Mouse (Mus musculus) stomach, embryonic 14.5 days (tissue): Measurements from ENCODE around the gene Klk15. TPM values are rescaled to one million over a fixed set of nuclear protein-coding genes. Genes with fewer than 3 reads are reported as not detected.

Experiments used
- ATAC-seq: fragments of 200-750 bp; cut with Nextera tagmentation; 2 replicates; pipeline ENCODE4 v1.8.0; 2017; ENCODE audit warnings: low read depth, moderate TSS enrichment; ENCODE audit not compliant: insufficient number of reproducible peaks, insufficient read depth, low FRiP score
- H3K27ac ChIP-seq: fragments of 300-500 bp; sonication (generic); 2 replicates; pipeline ENCODE4 v1.5.1; 2014; ENCODE audit warnings: mild to moderate bottlenecking, low read length, moderate library complexity, mixed read lengths
- H3K27me3 ChIP-seq: fragments of 300-500 bp; sonication (generic); 2 replicates; pipeline ENCODE4 v1.6.1; 2014; ENCODE audit warnings: low read length, control low read depth, mixed read lengths; ENCODE audit not compliant: control insufficient read depth, insufficient read depth
- H3K36me3 ChIP-seq: fragments of 300-500 bp; sonication (generic); 2 replicates; pipeline ENCODE4 v1.6.1; 2014; ENCODE audit warnings: mild to moderate bottlenecking, control low read depth, low read length, moderate library complexity, mixed read lengths; ENCODE audit not compliant: control insufficient read depth, insufficient read depth
- H3K4me1 ChIP-seq: fragments of 300-500 bp; sonication (generic); 2 replicates; pipeline ENCODE4 v1.6.1; 2014; ENCODE audit warnings: low read length, control low read depth, mixed read lengths; ENCODE audit not compliant: control insufficient read depth, insufficient read depth
- H3K4me2 ChIP-seq: fragments of 300-500 bp; sonication (generic); replicated peaks from 2 replicates; pipeline ENCODE4 v1.6.1; 2014; ENCODE audit warnings: low read depth, low read length, control low read depth
- H3K4me3 ChIP-seq: fragments of 300-500 bp; sonication (generic); 2 replicates; pipeline ENCODE4 v1.5.1; 2014; ENCODE audit warnings: low read depth, low read length, control low read depth
- H3K9ac ChIP-seq: fragments of 300-500 bp; sonication (generic); replicated peaks from 2 replicates; pipeline ENCODE4 v1.6.1; 2014; ENCODE audit warnings: low read depth, mild to moderate bottlenecking, control low read depth, low read length, moderate library complexity, mixed read lengths
- H3K9me3 ChIP-seq: fragments of 300-500 bp; sonication (generic); 2 replicates; pipeline ENCODE4 v1.6.1; 2016; ENCODE audit warnings: low read depth, low read length, control low read depth; ENCODE audit not compliant: control insufficient read depth
- WGBS: fragments of 180-500 bp; shearing (Covaris S2); extraction: QIAGEN DNeasy Blood & Tissue Kit; methylation state at CpG from one replicate; pipeline ENCODE4 v1.1.7; 2014; 5-methylcytosine and 5-hydroxymethylcytosine counted together
- polyA plus RNA-seq: library from polyadenylated mRNA; unstranded; fragments of >200 nt; fragmentation: Nextera tagmentation; extraction: Ambion mirVana; gene quantifications from 2 replicates; pipeline ENCODE4 v1.2.1, GENCODE M21; 2014

The Klk15 gene
- polyA plus RNA-seq: not detected in 2 replicates

DNA sequence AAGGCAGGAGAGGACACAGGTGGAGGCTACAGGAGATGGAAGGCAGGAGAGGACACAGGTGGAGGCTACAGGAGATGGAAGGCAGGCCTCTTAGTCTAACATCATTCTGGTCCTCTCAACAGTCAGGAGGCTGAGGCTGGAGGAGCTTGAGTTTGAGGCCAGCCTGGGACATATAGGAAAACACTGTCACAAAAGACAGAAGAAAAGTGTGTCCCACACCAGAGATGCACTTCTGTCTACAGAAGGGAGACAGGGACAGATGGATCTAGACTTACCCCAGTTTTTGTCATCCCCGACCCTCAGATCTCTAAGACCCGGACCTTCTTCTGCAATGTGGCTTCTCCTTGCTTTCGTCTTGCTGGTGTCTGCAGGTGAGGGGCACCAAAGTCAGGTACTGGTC is at the start of gene Klk15:
TSS of gene Klk15 (plus strand) at position 301 of the 400 bp plus-strand sequence.
- no peaks in the 10 kb centered on the region for H3K27me3 ChIP-seq
- no peaks in the 10 kb centered on the region for H3K4me1 ChIP-seq
- H3K9me3 ChIP-seq: no peaks in the 10 kb centered on the region
- H3K9ac ChIP-seq: no peak within 1 kb of the TSS
- no peak within 1 kb of the TSS for H3K4me2 ChIP-seq
- H3K27ac ChIP-seq: no peak within 1 kb of the TSS
- ATAC-seq: no peak
- WGBS: 91% methylated on average over 3 of the region's 3 CpGs
- no peaks in the 10 kb centered on the region for H3K36me3 ChIP-seq
- H3K4me3 ChIP-seq: no peak within 1 kb of the TSS

DNA sequence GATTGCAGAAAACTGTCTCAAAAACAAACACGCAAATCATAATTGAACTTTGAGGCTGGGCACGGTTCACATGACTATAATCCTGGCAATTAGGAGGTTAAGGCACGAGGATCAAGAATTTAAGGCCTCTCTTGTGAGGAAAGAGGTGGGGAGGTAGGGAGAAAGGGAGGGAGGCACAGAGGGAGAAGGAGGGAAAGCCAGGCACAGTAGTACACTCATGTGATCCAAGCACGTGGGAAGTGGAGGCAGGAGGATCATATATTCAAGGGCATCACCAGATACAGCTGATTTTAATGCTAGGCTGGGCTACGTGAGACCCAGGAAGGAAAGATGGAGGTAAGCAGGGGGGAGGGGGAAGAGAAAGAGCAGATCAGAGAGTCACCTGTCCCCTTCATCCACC is 42.2 kb upstream of the Klk15 start:
- no peaks in the 10 kb centered on the region for H3K27me3 ChIP-seq
- no peaks in the 10 kb centered on the region for H3K9me3 ChIP-seq
- no peaks in the 10 kb centered on the region for H3K36me3 ChIP-seq
- no peak overlapping the region for H3K9ac ChIP-seq
- no peak overlapping the region for H3K27ac ChIP-seq
- H3K4me1 ChIP-seq: no peaks in the 10 kb centered on the region
- no peak overlapping the region for H3K4me2 ChIP-seq
- no peak for ATAC-seq
- 58% methylated on average over 5 of the region's 5 CpGs for WGBS
- H3K4me3 ChIP-seq: no peak overlapping the region

DNA sequence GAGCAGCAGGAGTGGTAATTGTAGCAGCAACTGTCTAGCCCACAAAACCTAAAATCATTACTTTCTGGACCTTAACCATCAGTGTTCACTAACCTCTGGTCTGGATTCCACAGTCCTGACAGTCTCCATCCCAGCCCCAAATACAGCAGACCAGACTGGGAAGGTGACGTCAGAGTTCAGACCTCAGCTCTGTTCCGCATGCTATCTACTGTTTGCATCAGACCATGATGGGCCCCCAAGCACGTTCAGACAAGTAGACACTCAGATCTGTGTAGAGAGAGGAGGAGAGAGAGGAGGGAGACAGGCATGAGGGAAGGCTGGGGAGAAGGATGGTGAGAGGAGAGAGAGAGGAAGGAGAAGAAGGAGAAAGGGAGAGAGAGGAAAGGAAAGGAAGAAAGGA is 41.8 kb upstream of the Klk15 start:
- H3K4me3 ChIP-seq: no peak overlapping the region
- H3K36me3 ChIP-seq: no peaks in the 10 kb centered on the region
- ATAC-seq: no peak
- no peak overlapping the region for H3K4me2 ChIP-seq
- H3K9me3 ChIP-seq: no peaks in the 10 kb centered on the region
- H3K27me3 ChIP-seq: no peaks in the 10 kb centered on the region
- no peak overlapping the region for H3K27ac ChIP-seq
- no peak overlapping the region for H3K9ac ChIP-seq
- no peaks in the 10 kb centered on the region for H3K4me1 ChIP-seq
- WGBS: 35% methylated on average over 3 of the region's 3 CpGs

DNA sequence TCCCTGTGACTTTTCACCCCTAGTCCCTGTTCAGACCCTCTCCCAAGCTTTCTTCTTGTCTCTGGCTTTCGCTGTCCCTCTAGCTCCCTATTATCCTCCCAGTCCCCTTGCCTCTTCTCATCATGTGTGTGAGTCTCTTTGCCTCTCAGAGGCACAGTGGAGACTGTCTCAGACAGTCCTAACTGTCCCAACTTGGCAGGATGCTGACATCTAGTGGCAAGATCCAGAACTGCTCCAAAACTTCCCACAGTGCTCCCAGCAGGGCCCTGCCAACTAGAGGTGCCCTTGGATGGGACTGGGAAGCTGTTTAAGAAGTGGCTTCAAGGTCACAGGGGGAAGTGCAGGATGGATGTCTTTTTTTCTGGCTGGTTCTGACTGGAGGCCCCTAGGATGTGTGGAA is 38.7 kb upstream of the Klk15 start:
- WGBS: 5% methylated on average over 1 of the region's 1 CpGs
- H3K9ac ChIP-seq: no peak overlapping the region
- H3K27ac ChIP-seq: no peak overlapping the region
- no peaks in the 10 kb centered on the region for H3K4me1 ChIP-seq
- no peaks in the 10 kb centered on the region for H3K27me3 ChIP-seq
- no peak overlapping the region for H3K4me2 ChIP-seq
- no peaks in the 10 kb centered on the region for H3K36me3 ChIP-seq
- no peaks in the 10 kb centered on the region for H3K9me3 ChIP-seq
- ATAC-seq: peak; percentile 84
- H3K4me3 ChIP-seq: no peak overlapping the region

DNA sequence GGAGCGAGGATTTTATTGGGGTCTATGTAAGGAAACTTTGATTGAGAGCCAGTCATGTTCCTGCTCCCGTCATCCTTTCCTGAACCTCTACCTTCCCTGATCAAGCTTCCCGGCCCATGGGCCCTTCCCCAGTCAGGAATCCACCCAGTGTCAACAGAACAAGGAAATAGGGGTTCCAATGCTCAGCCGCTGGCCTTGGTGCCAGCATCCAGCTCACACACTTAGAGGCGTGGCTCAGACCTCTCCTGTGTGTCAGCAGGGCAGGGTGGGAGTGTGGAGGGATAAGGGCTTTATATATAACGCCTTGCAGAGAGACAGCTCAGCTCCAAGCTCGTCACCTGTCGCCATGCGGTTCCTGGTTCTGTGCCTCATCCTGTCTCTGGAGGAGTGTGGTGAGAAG is 18.7 kb upstream of the Klk15 start:
- ATAC-seq: peak; percentile 62
- H3K4me3 ChIP-seq: no peak overlapping the region
- H3K9ac ChIP-seq: no peak overlapping the region
- H3K27ac ChIP-seq: no peak overlapping the region
- no peaks in the 10 kb centered on the region for H3K27me3 ChIP-seq
- no peaks in the 10 kb centered on the region for H3K36me3 ChIP-seq
- WGBS: 46% methylated on average over 9 of the region's 9 CpGs
- no peaks in the 10 kb centered on the region for H3K9me3 ChIP-seq
- no peaks in the 10 kb centered on the region for H3K4me1 ChIP-seq
- no peak overlapping the region for H3K4me2 ChIP-seq

DNA sequence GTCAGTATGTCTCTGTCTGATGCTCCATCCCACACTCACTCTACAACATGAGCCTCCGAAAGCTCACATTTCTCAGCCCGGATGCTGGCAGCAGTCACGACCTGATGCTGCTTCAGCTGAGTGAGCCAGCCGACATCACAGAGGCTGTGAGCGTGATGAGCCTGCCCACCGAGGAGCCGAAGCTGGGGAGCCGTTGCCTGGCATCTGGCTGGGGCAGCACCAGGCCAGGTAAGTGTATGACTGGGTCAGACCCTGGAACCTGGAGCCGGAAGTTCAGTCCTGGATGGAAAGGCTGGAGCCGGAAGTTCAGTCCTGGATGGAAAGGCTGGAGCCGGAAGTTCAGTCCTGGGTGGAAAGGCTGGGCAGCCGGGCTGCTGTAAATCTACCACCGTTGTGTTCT is 15.1 kb upstream of the Klk15 start:
- 84% methylated on average over 13 of the region's 13 CpGs for WGBS
- Histone ChIP-seq H3K36me3 (no peaks in the 10 kb centered on the region), H3K9me3 (no peaks in the 10 kb centered on the region), H3K4me3 (no peak overlapping the region), H3K27me3 (no peaks in the 10 kb centered on the region), H3K4me2 (no peak overlapping the region), H3K9ac (no peak overlapping the region), H3K4me1 (no peaks in the 10 kb centered on the region), H3K27ac (no peak overlapping the region)
- ATAC-seq: no peak

DNA sequence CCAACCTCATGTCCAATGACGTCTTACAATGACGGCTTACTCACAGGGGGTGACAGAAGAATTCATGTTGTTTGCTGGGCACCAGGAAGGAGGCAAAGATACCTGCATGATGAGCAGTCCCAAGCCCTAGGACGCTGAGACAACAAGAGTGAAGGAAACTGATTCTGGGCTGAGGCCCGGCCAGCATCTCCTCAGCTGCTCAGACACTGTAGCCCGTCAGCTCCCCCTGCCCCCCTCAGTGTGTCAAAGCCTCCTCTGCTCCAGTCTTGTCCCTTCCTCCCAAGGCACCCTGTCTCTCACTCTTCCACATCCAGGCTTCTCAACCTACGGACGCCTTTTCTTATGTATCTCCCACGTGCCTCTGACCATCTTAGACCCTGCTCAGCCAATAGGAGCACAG is 14.7 kb upstream of the Klk15 start:
- 77% methylated on average over 8 of the region's 8 CpGs for WGBS

DNA sequence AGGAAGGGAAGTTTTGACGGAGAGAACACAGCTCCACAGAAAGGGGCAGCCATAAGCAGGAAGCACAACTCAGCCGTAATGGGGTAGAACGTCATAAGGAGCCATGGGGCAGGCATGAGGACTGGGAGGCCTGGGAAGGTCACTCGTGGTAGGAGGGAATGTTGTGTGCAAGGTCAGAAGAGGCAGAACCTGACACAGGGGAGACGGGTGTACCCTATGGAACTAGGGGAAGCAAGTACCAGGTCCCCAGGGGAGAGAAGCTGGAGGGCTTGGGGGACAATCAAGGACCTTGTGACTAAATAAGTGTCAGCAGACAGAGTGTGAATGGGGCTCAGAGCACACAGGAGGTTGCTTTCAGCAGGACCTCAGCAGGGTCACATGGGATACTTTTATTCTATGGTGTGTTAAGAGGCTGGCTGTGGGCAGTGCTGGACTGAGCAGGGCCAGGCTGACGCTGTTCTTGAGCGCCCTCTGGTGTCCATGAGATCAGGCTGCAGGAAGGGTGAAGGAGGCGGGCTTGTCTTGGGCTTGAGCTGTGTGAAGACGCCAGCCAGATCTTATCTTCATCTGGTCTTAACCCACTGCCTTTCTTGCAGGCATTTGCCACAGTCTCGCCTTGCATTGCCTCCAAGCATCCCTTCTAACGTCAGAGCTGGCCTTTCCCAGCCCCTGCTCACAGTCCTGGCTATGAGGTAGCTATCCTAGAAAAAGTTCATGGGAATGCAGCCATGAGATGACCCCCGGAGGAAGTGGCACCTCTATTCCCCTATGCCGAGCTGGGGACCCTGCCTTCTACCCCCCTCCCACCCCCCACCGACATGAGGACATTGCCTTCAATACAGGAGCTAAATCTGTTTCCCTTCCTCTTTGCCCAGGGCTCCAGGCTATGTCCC is 13.7 kb upstream of the Klk15 start:
- H3K4me3 ChIP-seq: no peak overlapping the region
- no peaks in the 10 kb centered on the region for H3K9me3 ChIP-seq
- WGBS: 28% methylated on average over 14 of the region's 14 CpGs
- H3K4me1 ChIP-seq: no peaks in the 10 kb centered on the region
- ATAC-seq: peak; percentile 86
- H3K27me3 ChIP-seq: no peaks in the 10 kb centered on the region
- H3K36me3 ChIP-seq: no peaks in the 10 kb centered on the region
- H3K4me2 ChIP-seq: no peak overlapping the region
- no peak overlapping the region for H3K27ac ChIP-seq
- no peak overlapping the region for H3K9ac ChIP-seq

More for the DNA sequence above, 14.7 kb upstream of the Klk15 start:
- Histone ChIP-seq H3K27me3 (no peaks in the 10 kb centered on the region), H3K36me3 (no peaks in the 10 kb centered on the region), H3K9ac (no peak overlapping the region), H3K9me3 (no peaks in the 10 kb centered on the region), H3K4me1 (no peaks in the 10 kb centered on the region), H3K4me2 (no peak overlapping the region), H3K4me3 (no peak overlapping the region), H3K27ac (no peak overlapping the region)
- no peak for ATAC-seq

DNA sequence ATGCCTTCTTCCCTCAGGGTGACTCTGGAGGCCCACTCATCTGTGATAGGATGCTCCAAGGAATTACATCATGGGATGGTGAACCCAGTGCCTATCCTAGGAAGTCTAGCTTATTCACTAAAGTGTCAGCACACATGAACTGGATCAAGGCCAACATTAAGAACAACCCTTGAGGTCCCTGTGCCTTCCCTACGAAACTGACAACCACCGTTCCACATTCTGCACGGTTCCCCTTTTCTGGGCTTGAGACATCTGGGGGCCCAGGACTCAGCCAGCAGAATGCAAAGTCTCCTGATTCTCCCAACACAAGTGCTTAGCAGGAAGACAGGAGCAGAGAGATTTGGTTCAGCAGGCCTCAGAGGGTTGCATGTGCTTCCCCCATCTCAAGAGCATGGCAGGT is 13.0 kb upstream of the Klk15 start:
- Histone ChIP-seq H3K4me1 (no peaks in the 10 kb centered on the region), H3K4me3 (no peak overlapping the region), H3K36me3 (no peaks in the 10 kb centered on the region), H3K27ac (no peak overlapping the region), H3K9ac (no peak overlapping the region), H3K4me2 (no peak overlapping the region), H3K27me3 (no peaks in the 10 kb centered on the region), H3K9me3 (no peaks in the 10 kb centered on the region)
- no peak for ATAC-seq
- WGBS: 89% methylated on average over 3 of the region's 3 CpGs
